Mouse (Mus musculus) midbrain, embryonic 13.5 days (tissue): Measurements from ENCODE around the gene Galnt2. TPM values are rescaled to one million over a fixed set of nuclear protein-coding genes. Genes with fewer than 3 reads are reported as not detected.

Source experiments
- ATAC-seq: fragments of 200-750 bp; cut with Nextera tagmentation; 2 replicates; pipeline ENCODE4 v1.8.0; 2017; ENCODE audit warnings: mild to moderate bottlenecking, moderate TSS enrichment, moderate library complexity
- H3K27ac ChIP-seq: fragments of 300-500 bp; sonication (generic); 2 replicates; pipeline ENCODE4 v1.5.1; 2015; ENCODE audit warnings: inconsistent platforms, mild to moderate bottlenecking, moderate library complexity
- H3K27me3 ChIP-seq: fragments of 300-500 bp; sonication (generic); 2 replicates; pipeline ENCODE4 v1.6.1; 2015; ENCODE audit warnings: mild to moderate bottlenecking, inconsistent platforms
- H3K36me3 ChIP-seq: fragments of 300-500 bp; sonication (generic); 2 replicates; pipeline ENCODE4 v1.6.1; 2015; ENCODE audit warnings: mild to moderate bottlenecking, inconsistent platforms
- H3K4me1 ChIP-seq: fragments of 300-500 bp; sonication (generic); replicated peaks from 2 replicates; pipeline ENCODE4 v1.6.1; 2015; ENCODE audit warnings: inconsistent platforms
- H3K4me2 ChIP-seq: fragments of 300-500 bp; sonication (generic); replicated peaks from 2 replicates; pipeline ENCODE4 v1.6.1; 2015; ENCODE audit warnings: moderate library complexity, mild to moderate bottlenecking, inconsistent platforms
- H3K4me3 ChIP-seq: fragments of 300-500 bp; sonication (generic); replicated peaks from 2 replicates; pipeline ENCODE4 v1.5.1; 2015; ENCODE audit warnings: mild to moderate bottlenecking, inconsistent platforms
- H3K9ac ChIP-seq: fragments of 300-500 bp; sonication (generic); replicated peaks from 2 replicates; pipeline ENCODE4 v1.6.1; 2015; ENCODE audit warnings: mild to moderate bottlenecking, inconsistent platforms
- H3K9me3 ChIP-seq: fragments of 300-500 bp; sonication (generic); 2 replicates; pipeline ENCODE4 v1.6.1; 2016; ENCODE audit warnings: mild to moderate bottlenecking, inconsistent platforms
- whole genome bisulfite sequencing: fragments of 180-500 bp; shearing (Covaris S2); methylation state at CpG from one replicate; pipeline ENCODE4 v1.1.7; 2015; 5-methylcytosine and 5-hydroxymethylcytosine counted together
- polyA plus RNA-seq: library from polyadenylated mRNA; unstranded; fragments of >200 nt; fragmentation: Nextera tagmentation; extraction: Ambion mirVana; gene quantifications from 2 replicates; pipeline ENCODE4 v1.2.1, GENCODE M21; 2015

The Galnt2 gene
- polyA plus RNA-seq, 1 experiment from 2014 or later, result 53.5 TPM

- Histone ChIP-seq H3K9me3 (no peaks in the 10 kb centered on the region), H3K27ac (no peak overlapping the region), H3K4me2 (no peak overlapping the region), H3K4me1 (peaks cover 13% of the 10 kb centered on the region; the same call in 1 of the 2 replicates), H3K4me3 (no peak overlapping the region), H3K36me3 (no peaks in the 10 kb centered on the region), H3K27me3 (peaks cover 6% of the 10 kb centered on the region; the same call in 1 of the 2 replicates), H3K9ac (no peak overlapping the region)
- ATAC-seq, result no peak
- 79% methylated on average over 7 of the region's 7 CpGs for WGBS
Observed at GRCm38 (mm10) chr8:124198230-124198629, 33.0 kb upstream of the Galnt2 start.

GRCm38 (mm10) chr8:124200400-124200799 is 30.8 kb upstream of the Galnt2 start:
- H3K4me3 ChIP-seq, result no peak overlapping the region
- peaks cover 10% of the 10 kb centered on the region; the same call in 1 of the 2 replicates for H3K4me1 ChIP-seq
- no peak for ATAC-seq
- no peak overlapping the region for H3K9ac ChIP-seq
- peaks cover 6% of the 10 kb centered on the region; the same call in 1 of the 2 replicates for H3K27me3 ChIP-seq
- no peak overlapping the region for H3K27ac ChIP-seq
- no peak overlapping the region for H3K4me2 ChIP-seq
- 63% methylated on average over 7 of the region's 7 CpGs for WGBS
- no peaks in the 10 kb centered on the region for H3K9me3 ChIP-seq
- no peaks in the 10 kb centered on the region for H3K36me3 ChIP-seq

- no peaks in the 10 kb centered on the region for H3K9me3 ChIP-seq
- H3K27me3 ChIP-seq, result peaks cover 6% of the 10 kb centered on the region; the same call in 1 of the 2 replicates
- no peak overlapping the region for H3K9ac ChIP-seq
- no peak overlapping the region for H3K4me3 ChIP-seq
- ATAC-seq, result no peak
- no peaks in the 10 kb centered on the region for H3K36me3 ChIP-seq
- no peak overlapping the region for H3K27ac ChIP-seq
- H3K4me1 ChIP-seq, result 0 out of 2 replicates have a peak, but pooled peaks cover 6% of the 10 kb centered on the region
- H3K4me2 ChIP-seq, result no peak overlapping the region
- WGBS, result 84% methylated on average over 8 of the region's 8 CpGs
Observed at GRCm38 (mm10) chr8:124201706-124202105, 29.5 kb upstream of the Galnt2 start.

GRCm38 (mm10) chr8:124202895-124203294 is 28.3 kb upstream of the Galnt2 start:
- 83% methylated on average over 5 of the region's 5 CpGs for WGBS
- H3K27ac ChIP-seq, result no peak overlapping the region
- H3K36me3 ChIP-seq, result no peaks in the 10 kb centered on the region
- ATAC-seq, result no peak
- H3K27me3 ChIP-seq, result peaks cover 6% of the 10 kb centered on the region; the same call in 1 of the 2 replicates
- no peaks in the 10 kb centered on the region for H3K9me3 ChIP-seq
- no peak overlapping the region for H3K9ac ChIP-seq
- 0 out of 2 replicates have a peak, but pooled peaks cover 6% of the 10 kb centered on the region for H3K4me1 ChIP-seq
- no peak overlapping the region for H3K4me2 ChIP-seq
- H3K4me3 ChIP-seq, result no peak overlapping the region

GRCm38 (mm10) chr8:124204001-124204601 is 27.1 kb upstream of the Galnt2 start:
- H3K4me2 ChIP-seq, result no peak overlapping the region
- no peak overlapping the region for H3K9ac ChIP-seq
- H3K27ac ChIP-seq, result no peak overlapping the region
- 61% methylated on average over 13 of the region's 13 CpGs for WGBS
- peak; percentile 55 for ATAC-seq
- H3K36me3 ChIP-seq, result no peaks in the 10 kb centered on the region
- H3K4me1 ChIP-seq, result 0 out of 2 replicates have a peak, but pooled peaks cover 6% of the 10 kb centered on the region
- no peaks in the 10 kb centered on the region for H3K9me3 ChIP-seq
- H3K27me3 ChIP-seq, result peaks cover 2% of the 10 kb centered on the region; the same call in 1 of the 2 replicates
- no peak overlapping the region for H3K4me3 ChIP-seq

GRCm38 (mm10) chr8:124212148-124212547 is 19.0 kb upstream of the Galnt2 start:
- ATAC-seq, result no peak
- H3K4me2 ChIP-seq, result no peak overlapping the region
- H3K9me3 ChIP-seq, result no peaks in the 10 kb centered on the region
- H3K27ac ChIP-seq, result no peak overlapping the region
- no peaks in the 10 kb centered on the region for H3K36me3 ChIP-seq
- 84% methylated on average over 2 of the region's 2 CpGs for WGBS
- no peaks in the 10 kb centered on the region for H3K27me3 ChIP-seq
- no peak overlapping the region for H3K4me3 ChIP-seq
- no peaks in the 10 kb centered on the region for H3K4me1 ChIP-seq
- H3K9ac ChIP-seq, result no peak overlapping the region

GRCm38 (mm10) chr8:124216951-124217350 is 14.2 kb upstream of the Galnt2 start:
- Histone ChIP-seq H3K9me3 (no peaks in the 10 kb centered on the region), H3K27me3 (no peaks in the 10 kb centered on the region), H3K4me1 (no peaks in the 10 kb centered on the region), H3K4me2 (no peak overlapping the region), H3K36me3 (no peaks in the 10 kb centered on the region), H3K27ac (no peak overlapping the region), H3K9ac (no peak overlapping the region), H3K4me3 (no peak overlapping the region)
- ATAC-seq, result no peak

- peaks cover 35% of the 10 kb centered on the region for H3K4me1 ChIP-seq
- H3K9me3 ChIP-seq, result no peaks in the 10 kb centered on the region
- no peak overlapping the region for H3K4me3 ChIP-seq
- H3K36me3 ChIP-seq, result no peaks in the 10 kb centered on the region
- H3K9ac ChIP-seq, result no peak overlapping the region
- ATAC-seq, result no peak
- no peak overlapping the region for H3K27ac ChIP-seq
- no peaks in the 10 kb centered on the region for H3K27me3 ChIP-seq
- no peak overlapping the region for H3K4me2 ChIP-seq
- 71% methylated on average over 2 of the region's 2 CpGs for WGBS
Observed at GRCm38 (mm10) chr8:124229883-124230282, 1.3 kb upstream of the Galnt2 start.

- ATAC-seq, result peak; percentile 34
- Histone ChIP-seq H3K9me3 (no peaks in the 10 kb centered on the region), H3K27me3 (no peaks in the 10 kb centered on the region), H3K4me1 (peaks cover 42% of the 10 kb centered on the region), H3K36me3 (no peaks in the 10 kb centered on the region), H3K27ac (peak overlapping the region; percentile 44; the same call in 1 of the 2 replicates), H3K4me2 (peak overlapping the region; percentile 91), H3K4me3 (peak overlapping the region; percentile 95), H3K9ac (0 out of 2 replicates have a peak overlapping the region, but pooled peaks have one; percentile 94)
- WGBS, result 54% methylated on average over 8 of the region's 8 CpGs
Observed at GRCm38 (mm10) chr8:124230496-124231175, 555 bp upstream of the Galnt2 start.

- Histone ChIP-seq H3K9me3 (no peaks in the 10 kb centered on the region), H3K36me3 (peaks cover under 1% of the 10 kb centered on the region; the same call in 1 of the 2 replicates), H3K9ac (peak overlapping the region; percentile 94), H3K4me3 (peak overlapping the region; percentile 95), H3K27me3 (no peaks in the 10 kb centered on the region), H3K4me2 (peak overlapping the region; percentile 91), H3K27ac (peak overlapping the region; percentile 77), H3K4me1 (peaks cover 45% of the 10 kb centered on the region)
- ATAC-seq, result peak; percentile 86
- under 1% methylated on average over 59 of the region's 83 CpGs for WGBS
Observed at GRCm38 (mm10) chr8:124231485-124232279, 491 bp downstream of the Galnt2 start.

GRCm38 (mm10) chr8:124232280-124232600 is 1.0 kb downstream of the Galnt2 start:
- Histone ChIP-seq H3K27me3 (no peaks in the 10 kb centered on the region), H3K36me3 (peaks cover 3% of the 10 kb centered on the region; the same call in 1 of the 2 replicates), H3K4me3 (peak overlapping the region; percentile 95), H3K9ac (peak overlapping the region; percentile 94), H3K4me2 (peak overlapping the region; percentile 91), H3K9me3 (no peaks in the 10 kb centered on the region), H3K27ac (no peak overlapping the region), H3K4me1 (peaks cover 45% of the 10 kb centered on the region)
- no peak; the same call in 1 of the 2 replicates for ATAC-seq
- 4% methylated on average over 18 of the region's 18 CpGs for WGBS

GRCm38 (mm10) chr8:124234496-124234895 is 3.3 kb downstream of the Galnt2 start:
- Histone ChIP-seq H3K36me3 (peaks cover 3% of the 10 kb centered on the region; the same call in 1 of the 2 replicates), H3K4me2 (peak overlapping the region; percentile 91), H3K9me3 (no peaks in the 10 kb centered on the region), H3K27me3 (no peaks in the 10 kb centered on the region), H3K27ac (peak overlapping the region; percentile 73), H3K4me1 (peaks cover 57% of the 10 kb centered on the region), H3K4me3 (peak overlapping the region; percentile 11; the same call in 1 of the 2 replicates), H3K9ac (peak overlapping the region; percentile 50; the same call in 1 of the 2 replicates)
- WGBS, result 36% methylated on average over 2 of the region's 2 CpGs
- no peak for ATAC-seq
